Mouse (Mus musculus) lung, postnatal 0 days (tissue): ENCODE measurements around the gene Rhoa.

Source experiments
- CTCF ChIP-seq: IDR thresholded peaks from 2 replicates; pipeline ENCODE4 v1.5.1; 2016; ENCODE audit warnings: antibody characterized with exemption, mild to moderate bottlenecking
- EP300 ChIP-seq: IDR thresholded peaks from 2 replicates; pipeline ENCODE4 v1.6.1; 2016; ENCODE audit warnings: antibody characterized with exemption, mild to moderate bottlenecking, control low read depth

GRCm38 (mm10) chr9:108378234-108378633 is 72.3 kb downstream of the Rhoa start:
- TF ChIP-seq CTCF (no peak), EP300 (no peak)
